Mouse (Mus musculus): ENCODE data around the gene Vmn1r51. TPM values are rescaled to one million over a fixed set of nuclear protein-coding genes. Genes with fewer than 3 reads are reported as not detected.

Gene Vmn1r51
- not detected for polyA plus RNA-seq (2014; fragmentation: Illumina TruSeq; extraction: RNeasy Lipid Tissue Mini Kit (QIAGEN cat#74804); ENCODE audit: low read depth, low replicate concordance)

DNA sequence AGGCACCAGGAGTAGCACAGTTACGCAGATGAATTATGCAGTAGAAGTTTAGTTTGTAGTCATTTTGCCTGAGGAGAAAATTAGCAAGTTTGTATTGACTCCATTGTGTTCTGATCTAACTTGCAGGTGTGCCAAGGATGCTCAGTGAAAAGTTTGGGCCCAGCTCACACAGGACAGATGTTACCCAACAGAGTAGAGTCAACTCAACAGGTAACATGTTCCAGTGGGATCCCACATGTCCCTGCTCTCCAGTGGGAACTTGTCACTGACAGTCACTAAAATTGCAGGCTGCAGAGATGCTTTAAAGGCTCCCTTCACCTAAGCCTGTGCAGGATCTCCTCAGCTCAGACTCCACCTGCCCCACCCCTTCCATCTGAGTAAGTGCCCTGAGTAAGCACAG lies at the start of gene Vmn1r51:
TSS of gene Vmn1r51 (plus strand) at position 301 of the 400 bp plus-strand sequence.

DNA sequence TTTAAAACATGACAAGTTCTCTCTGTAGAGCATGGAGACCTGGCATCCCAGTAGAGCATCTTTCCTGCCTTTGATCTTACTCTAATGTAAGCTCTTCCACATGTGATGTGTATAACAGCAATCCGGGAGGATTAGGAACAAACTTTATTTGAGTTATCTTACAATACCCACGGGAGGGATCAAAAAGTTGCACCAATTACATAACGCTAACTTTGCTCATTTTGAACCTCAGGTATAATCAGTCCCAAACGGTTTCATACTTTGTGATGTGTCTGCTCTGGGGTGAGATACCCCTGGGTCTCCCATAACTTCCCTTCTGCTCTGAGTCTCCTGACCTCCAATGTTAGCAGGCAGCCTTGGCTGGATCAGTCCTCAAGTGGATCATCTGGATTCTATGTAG lies 44.0 kb upstream of the Vmn1r51 start, which contains the start of gene Vmn1r49:
TSS of gene Vmn1r49 (minus strand) at position 101 of the 400 bp plus-strand sequence.

DNA sequence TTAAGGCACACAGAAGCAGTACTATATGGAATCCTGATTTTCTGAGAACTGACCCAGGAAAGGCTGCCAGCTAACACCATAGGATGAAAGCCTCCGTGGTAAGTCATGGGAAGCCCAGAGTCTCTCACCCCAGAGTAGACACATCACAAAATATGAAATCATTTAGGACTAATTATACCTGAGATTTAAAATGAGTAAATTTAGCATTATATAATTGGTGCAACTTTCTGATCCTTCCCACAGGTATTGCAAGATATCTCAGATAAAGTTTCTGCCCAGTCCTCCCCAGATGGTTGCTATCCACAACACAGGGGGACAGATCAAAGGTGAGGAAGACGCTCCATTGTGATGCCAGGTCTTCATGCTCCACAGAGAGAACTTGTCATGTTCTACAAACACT lies 21.3 kb upstream of the Vmn1r51 start, which contains the start of gene Vmn1r50:
TSS of gene Vmn1r50 (plus strand) at position 301 of the 400 bp plus-strand sequence.

DNA sequence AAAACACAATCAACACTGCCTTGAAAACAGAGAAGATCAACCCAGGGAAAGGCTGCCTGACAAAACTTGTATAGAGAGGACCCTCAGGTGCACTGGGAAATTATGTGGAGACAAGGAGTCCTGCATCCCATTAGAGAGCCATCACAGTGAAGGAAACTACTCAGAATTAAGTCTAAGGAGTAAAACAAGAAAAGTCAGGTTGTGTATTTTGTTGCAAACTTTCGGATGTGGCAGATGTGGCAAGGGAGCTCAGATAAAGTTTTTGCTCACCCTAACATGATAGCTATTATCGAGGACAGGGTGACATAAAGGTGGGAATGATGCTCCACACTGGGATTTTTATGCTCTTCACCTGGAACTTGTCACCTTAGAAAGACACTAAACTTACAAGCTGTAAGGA lies 52.1 kb downstream of the Vmn1r51 start, which contains the start of gene Vmn1r52:
TSS of gene Vmn1r52 (plus strand) at position 301 of the 400 bp plus-strand sequence.

Other genes starting within 250 kb of the Vmn1r51 start
- gene Vmn1r42, start 246.2 kb upstream of the Vmn1r51 start, polyA plus RNA-seq (2014; fragmentation: Illumina TruSeq; extraction: RNeasy Lipid Tissue Mini Kit (QIAGEN cat#74804); ENCODE audit: low read depth, low replicate concordance): not detected
- not detected for gene Vmn1r43, start 246.2 kb upstream of the Vmn1r51 start, polyA plus RNA-seq (2014; fragmentation: Illumina TruSeq; extraction: RNeasy Lipid Tissue Mini Kit (QIAGEN cat#74804); ENCODE audit: low read depth, low replicate concordance)
- gene Vmn1r44, start 238.9 kb upstream of the Vmn1r51 start, polyA plus RNA-seq (2014; fragmentation: Illumina TruSeq; extraction: RNeasy Lipid Tissue Mini Kit (QIAGEN cat#74804); ENCODE audit: low read depth, low replicate concordance): not detected
- gene Vmn1r45, start 182.0 kb upstream of the Vmn1r51 start, polyA plus RNA-seq (2014; fragmentation: Illumina TruSeq; extraction: RNeasy Lipid Tissue Mini Kit (QIAGEN cat#74804); ENCODE audit: low read depth, low replicate concordance): not detected
- not detected for gene Vmn1r46, start 153.3 kb upstream of the Vmn1r51 start, polyA plus RNA-seq (2014; fragmentation: Illumina TruSeq; extraction: RNeasy Lipid Tissue Mini Kit (QIAGEN cat#74804); ENCODE audit: low read depth, low replicate concordance)
- not detected for gene Vmn1r47, start 106.4 kb upstream of the Vmn1r51 start, polyA plus RNA-seq (2014; fragmentation: Illumina TruSeq; extraction: RNeasy Lipid Tissue Mini Kit (QIAGEN cat#74804); ENCODE audit: low read depth, low replicate concordance)
- gene Vmn1r48, start 85.8 kb upstream of the Vmn1r51 start, polyA plus RNA-seq (2014; fragmentation: Illumina TruSeq; extraction: RNeasy Lipid Tissue Mini Kit (QIAGEN cat#74804); ENCODE audit: low read depth, low replicate concordance): not detected
- gene Vmn1r49, start 44.1 kb upstream of the Vmn1r51 start, polyA plus RNA-seq (2014; fragmentation: Illumina TruSeq; extraction: RNeasy Lipid Tissue Mini Kit (QIAGEN cat#74804); ENCODE audit: low read depth, low replicate concordance): not detected
- not detected for gene Vmn1r50, start 21.2 kb upstream of the Vmn1r51 start, polyA plus RNA-seq (2014; fragmentation: Illumina TruSeq; extraction: RNeasy Lipid Tissue Mini Kit (QIAGEN cat#74804); ENCODE audit: low read depth, low replicate concordance)
- gene Vmn1r52, start 52.2 kb downstream of the Vmn1r51 start, polyA plus RNA-seq (2014; fragmentation: Illumina TruSeq; extraction: RNeasy Lipid Tissue Mini Kit (QIAGEN cat#74804); ENCODE audit: low read depth, low replicate concordance): not detected
- gene V1ra8, start 80.2 kb downstream of the Vmn1r51 start, polyA plus RNA-seq (2014; fragmentation: Illumina TruSeq; extraction: RNeasy Lipid Tissue Mini Kit (QIAGEN cat#74804); ENCODE audit: low read depth, low replicate concordance): not detected
- not detected for gene Vmn1r53, start 101.8 kb downstream of the Vmn1r51 start, polyA plus RNA-seq (2014; fragmentation: Illumina TruSeq; extraction: RNeasy Lipid Tissue Mini Kit (QIAGEN cat#74804); ENCODE audit: low read depth, low replicate concordance)
- gene Vmn1r54, start 123.7 kb downstream of the Vmn1r51 start, polyA plus RNA-seq (2014; fragmentation: Illumina TruSeq; extraction: RNeasy Lipid Tissue Mini Kit (QIAGEN cat#74804); ENCODE audit: low read depth, low replicate concordance): not detected
- gene BC048671, start 178.6 kb downstream of the Vmn1r51 start, polyA plus RNA-seq (2014; fragmentation: Illumina TruSeq; extraction: RNeasy Lipid Tissue Mini Kit (QIAGEN cat#74804); ENCODE audit: low read depth, low replicate concordance): not detected
- not detected for gene Chst13, start 202.6 kb downstream of the Vmn1r51 start, polyA plus RNA-seq (2014; fragmentation: Illumina TruSeq; extraction: RNeasy Lipid Tissue Mini Kit (QIAGEN cat#74804); ENCODE audit: low read depth, low replicate concordance)
- not detected for gene Uroc1, start 210.7 kb downstream of the Vmn1r51 start, polyA plus RNA-seq (2014; fragmentation: Illumina TruSeq; extraction: RNeasy Lipid Tissue Mini Kit (QIAGEN cat#74804); ENCODE audit: low read depth, low replicate concordance)
- gene Zxdc, start 246.9 kb downstream of the Vmn1r51 start, polyA plus RNA-seq (2014; fragmentation: Illumina TruSeq; extraction: RNeasy Lipid Tissue Mini Kit (QIAGEN cat#74804); ENCODE audit: low read depth, low replicate concordance): 14.3 TPM

Measured in adrenal gland, adult 10 weeks (tissue).